Mouse (Mus musculus): ENCODE data around the gene Fgfr1op. TPM values are rescaled to one million over a fixed set of nuclear protein-coding genes. Genes with fewer than 3 reads are reported as not detected.

The Fgfr1op gene
- polyA plus RNA-seq, 1 experiment from 2014 or later, result 27.5 TPM

GRCm38 (mm10) chr17:8210675-8211074, 45.4 kb downstream of the Fgfr1op start:
- no peaks in the 10 kb centered on the region for H3K4me1 ChIP-seq (replicated peaks)
- no peak overlapping the region for H3K27ac ChIP-seq
- WGBS, result 91% methylated on average over 10 of the region's 10 CpGs
- ATAC-seq, result no peak
- no peaks in the 10 kb centered on the region for H3K9me3 ChIP-seq
- H3K9ac ChIP-seq (replicated peaks), result no peak overlapping the region
- no peaks in the 10 kb centered on the region for H3K36me3 ChIP-seq
- H3K4me2 ChIP-seq (replicated peaks), result no peak overlapping the region
- H3K27me3 ChIP-seq, result no peaks in the 10 kb centered on the region
- no peak overlapping the region for H3K4me3 ChIP-seq (replicated peaks)

- H3K4me1 ChIP-seq (replicated peaks), result no peaks in the 10 kb centered on the region
Observed at GRCm38 (mm10) chr17:8211399-8211798, 46.1 kb downstream of the Fgfr1op start.

GRCm38 (mm10) chr17:8214369-8214768, 49.1 kb downstream of the Fgfr1op start:
- WGBS, result 96% methylated on average over 1 of the region's 1 CpGs
- no peaks in the 10 kb centered on the region for H3K9me3 ChIP-seq
- H3K4me1 ChIP-seq (replicated peaks), result no peaks in the 10 kb centered on the region
- ATAC-seq, result no peak
- H3K27ac ChIP-seq, result no peak overlapping the region
- no peak overlapping the region for H3K9ac ChIP-seq (replicated peaks)
- no peaks in the 10 kb centered on the region for H3K36me3 ChIP-seq
- H3K4me3 ChIP-seq (replicated peaks), result no peak overlapping the region
- no peaks in the 10 kb centered on the region for H3K27me3 ChIP-seq
- H3K4me2 ChIP-seq (replicated peaks), result no peak overlapping the region

More at GRCm38 (mm10) chr17:8211399-8211798, 46.1 kb downstream of the Fgfr1op start:
- WGBS, result 92% methylated on average over 6 of the region's 6 CpGs
- Histone ChIP-seq H3K4me2 (replicated peaks) (no peak overlapping the region), H3K9ac (replicated peaks) (no peak overlapping the region), H3K4me3 (replicated peaks) (no peak overlapping the region), H3K27me3 (no peaks in the 10 kb centered on the region), H3K9me3 (no peaks in the 10 kb centered on the region), H3K27ac (no peak overlapping the region), H3K36me3 (no peaks in the 10 kb centered on the region)
- no peak for ATAC-seq

- Histone ChIP-seq H3K27me3 (no peaks in the 10 kb centered on the region), H3K36me3 (no peaks in the 10 kb centered on the region), H3K4me1 (replicated peaks) (no peaks in the 10 kb centered on the region), H3K9ac (replicated peaks) (no peak overlapping the region), H3K27ac (no peak overlapping the region), H3K9me3 (no peaks in the 10 kb centered on the region), H3K4me2 (replicated peaks) (no peak overlapping the region), H3K4me3 (replicated peaks) (no peak overlapping the region)
- no peak for ATAC-seq
- 94% methylated on average over 12 of the region's 12 CpGs for WGBS
Observed at GRCm38 (mm10) chr17:8215016-8215745, 49.9 kb downstream of the Fgfr1op start.

DNA sequence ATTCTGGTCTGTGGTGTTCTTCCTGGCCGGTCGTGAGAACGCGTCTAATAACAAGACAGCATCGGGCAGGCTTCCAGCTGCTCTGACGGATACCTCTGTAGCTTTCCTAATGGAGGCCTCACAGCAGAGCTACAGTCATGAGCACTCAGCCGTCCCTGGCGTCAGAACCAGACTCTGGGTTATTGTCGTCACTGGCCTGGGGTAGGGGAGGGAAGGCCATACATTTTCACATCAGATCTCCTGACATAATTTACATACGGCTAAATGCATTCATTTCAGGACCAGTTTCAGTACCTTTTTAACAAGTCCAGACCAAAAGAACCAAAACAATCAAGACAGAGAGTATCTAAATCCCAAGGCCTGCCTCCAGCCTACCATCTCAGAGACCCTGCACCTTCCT, 57.9 kb downstream of the Fgfr1op start:
- Histone ChIP-seq H3K27me3 (no peaks in the 10 kb centered on the region), H3K9ac (replicated peaks) (no peak overlapping the region), H3K27ac (no peak overlapping the region), H3K4me1 (replicated peaks) (no peaks in the 10 kb centered on the region), H3K4me3 (replicated peaks) (no peak overlapping the region), H3K4me2 (replicated peaks) (no peak overlapping the region), H3K36me3 (no peaks in the 10 kb centered on the region), H3K9me3 (no peaks in the 10 kb centered on the region)
- ATAC-seq, result no peak
- 89% methylated on average over 10 of the region's 10 CpGs for WGBS

DNA sequence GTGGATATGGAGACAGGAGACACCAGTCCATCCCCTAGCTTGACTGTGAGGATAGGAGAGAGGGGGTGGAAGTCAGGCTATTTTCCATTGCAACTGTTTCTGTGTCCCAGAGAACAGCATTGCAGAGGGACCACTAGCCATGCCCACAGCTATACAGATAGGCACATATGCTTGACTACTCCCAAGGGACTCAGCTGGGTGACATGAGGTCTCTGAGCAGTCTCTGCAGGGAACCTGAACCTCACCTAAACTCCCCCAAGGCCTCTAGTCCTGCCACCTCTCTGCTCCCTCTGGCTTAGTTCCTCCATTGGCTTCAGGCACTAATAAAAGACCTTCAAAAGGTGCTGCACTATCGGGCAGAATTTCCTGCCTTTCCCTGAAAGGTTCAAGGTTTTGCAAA, 58.8 kb downstream of the Fgfr1op start:
- no peak overlapping the region for H3K4me2 ChIP-seq (replicated peaks)
- no peak overlapping the region for H3K27ac ChIP-seq
- H3K9me3 ChIP-seq, result no peaks in the 10 kb centered on the region
- no peak overlapping the region for H3K4me3 ChIP-seq (replicated peaks)
- H3K27me3 ChIP-seq, result no peaks in the 10 kb centered on the region
- no peaks in the 10 kb centered on the region for H3K36me3 ChIP-seq
- no peak overlapping the region for H3K9ac ChIP-seq (replicated peaks)
- H3K4me1 ChIP-seq (replicated peaks), result no peaks in the 10 kb centered on the region
- WGBS, result 85% methylated on average over 1 of the region's 1 CpGs
- ATAC-seq, result no peak

DNA sequence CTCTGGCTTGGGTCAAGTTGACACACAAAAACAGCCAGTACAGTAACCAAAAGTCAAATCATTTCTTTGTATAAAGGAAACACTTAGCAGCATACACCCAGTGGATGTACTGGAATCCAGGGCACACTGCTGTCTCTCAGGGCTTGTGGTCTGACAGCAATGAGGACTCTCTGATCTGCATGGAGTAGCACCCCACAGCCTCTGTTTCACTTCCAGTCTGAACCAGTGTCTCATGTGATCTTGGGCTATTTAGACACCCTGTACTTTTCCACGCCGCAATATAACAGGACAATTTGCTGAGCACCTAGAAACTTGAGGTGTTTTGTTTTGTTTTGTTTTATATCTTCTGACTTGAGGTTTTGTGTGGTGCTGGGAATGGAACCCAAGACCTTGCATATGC, 59.9 kb downstream of the Fgfr1op start:
- H3K9ac ChIP-seq (replicated peaks), result no peak overlapping the region
- 92% methylated on average over 2 of the region's 2 CpGs for WGBS

GRCm38 (mm10) chr17:8225746-8226145, 60.4 kb downstream of the Fgfr1op start:
- WGBS, result 82% methylated on average over 4 of the region's 4 CpGs
- H3K4me2 ChIP-seq (replicated peaks), result no peak overlapping the region
- ATAC-seq, result no peak
- H3K36me3 ChIP-seq, result no peaks in the 10 kb centered on the region
- no peaks in the 10 kb centered on the region for H3K27me3 ChIP-seq
- no peaks in the 10 kb centered on the region for H3K4me1 ChIP-seq (replicated peaks)
- no peak overlapping the region for H3K9ac ChIP-seq (replicated peaks)
- no peaks in the 10 kb centered on the region for H3K9me3 ChIP-seq
- H3K27ac ChIP-seq, result no peak overlapping the region
- H3K4me3 ChIP-seq (replicated peaks), result no peak overlapping the region

More for the DNA sequence above, 59.9 kb downstream of the Fgfr1op start:
- Histone ChIP-seq H3K36me3 (no peaks in the 10 kb centered on the region), H3K27ac (no peak overlapping the region), H3K4me1 (replicated peaks) (no peaks in the 10 kb centered on the region), H3K9me3 (no peaks in the 10 kb centered on the region), H3K27me3 (no peaks in the 10 kb centered on the region), H3K4me2 (replicated peaks) (no peak overlapping the region), H3K4me3 (replicated peaks) (no peak overlapping the region)
- no peak for ATAC-seq

GRCm38 (mm10) chr17:8228622-8229021, 63.3 kb downstream of the Fgfr1op start:
- 41% methylated on average over 9 of the region's 9 CpGs for WGBS
- Histone ChIP-seq H3K36me3 (no peaks in the 10 kb centered on the region), H3K27me3 (no peaks in the 10 kb centered on the region), H3K27ac (no peak overlapping the region), H3K4me3 (replicated peaks) (no peak overlapping the region), H3K4me2 (replicated peaks) (no peak overlapping the region), H3K4me1 (replicated peaks) (no peaks in the 10 kb centered on the region), H3K9me3 (no peaks in the 10 kb centered on the region), H3K9ac (replicated peaks) (no peak overlapping the region)
- no peak for ATAC-seq

DNA sequence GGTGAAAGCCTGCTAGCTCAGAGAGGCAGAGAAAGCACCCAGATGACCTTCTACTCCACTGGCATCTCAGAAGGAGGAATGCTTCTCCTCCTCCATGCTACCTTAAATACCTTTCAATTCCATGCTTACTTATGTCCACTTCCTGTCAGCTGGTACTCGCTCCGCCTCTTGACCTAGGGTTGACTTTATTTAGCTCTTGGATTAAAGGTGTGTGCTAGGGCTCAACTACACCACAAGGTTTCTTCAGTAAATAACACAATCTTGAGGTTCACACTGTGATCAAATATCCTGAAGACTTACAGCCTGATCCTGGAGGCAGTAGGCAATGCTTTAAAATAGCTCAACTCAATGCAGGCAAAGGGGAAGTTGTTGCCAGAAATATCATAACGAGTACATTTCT, 64.3 kb downstream of the Fgfr1op start:
- H3K4me2 ChIP-seq (replicated peaks), result no peak overlapping the region
- no peaks in the 10 kb centered on the region for H3K27me3 ChIP-seq
- no peak overlapping the region for H3K27ac ChIP-seq
- H3K9me3 ChIP-seq, result no peaks in the 10 kb centered on the region
- no peak for ATAC-seq
- H3K9ac ChIP-seq (replicated peaks), result no peak overlapping the region
- no peak overlapping the region for H3K4me3 ChIP-seq (replicated peaks)
- no peaks in the 10 kb centered on the region for H3K4me1 ChIP-seq (replicated peaks)
- WGBS, result 93% methylated on average over 3 of the region's 3 CpGs
- H3K36me3 ChIP-seq, result no peaks in the 10 kb centered on the region

- Histone ChIP-seq H3K9ac (replicated peaks) (no peak overlapping the region), H3K36me3 (no peaks in the 10 kb centered on the region), H3K27me3 (no peaks in the 10 kb centered on the region), H3K4me1 (replicated peaks) (no peaks in the 10 kb centered on the region), H3K27ac (no peak overlapping the region), H3K9me3 (no peaks in the 10 kb centered on the region), H3K4me2 (replicated peaks) (no peak overlapping the region), H3K4me3 (replicated peaks) (no peak overlapping the region)
- ATAC-seq, result no peak
- WGBS, result 78% methylated on average over 5 of the region's 5 CpGs
Observed at GRCm38 (mm10) chr17:8232089-8232488, 66.8 kb downstream of the Fgfr1op start.

GRCm38 (mm10) chr17:8233618-8234214, 68.4 kb downstream of the Fgfr1op start:
- H3K9me3 ChIP-seq, result no peaks in the 10 kb centered on the region
- no peak overlapping the region for H3K27ac ChIP-seq
- H3K4me1 ChIP-seq (replicated peaks), result no peaks in the 10 kb centered on the region
- no peaks in the 10 kb centered on the region for H3K36me3 ChIP-seq
- H3K4me3 ChIP-seq (replicated peaks), result no peak overlapping the region
- H3K4me2 ChIP-seq (replicated peaks), result no peak overlapping the region
- ATAC-seq, result no peak
- H3K27me3 ChIP-seq, result no peaks in the 10 kb centered on the region
- 84% methylated on average over 15 of the region's 15 CpGs for WGBS
- no peak overlapping the region for H3K9ac ChIP-seq (replicated peaks)

GRCm38 (mm10) chr17:8234537-8234936, 69.2 kb downstream of the Fgfr1op start:
- Histone ChIP-seq H3K9me3 (no peaks in the 10 kb centered on the region), H3K4me3 (replicated peaks) (no peak overlapping the region), H3K4me2 (replicated peaks) (no peak overlapping the region), H3K9ac (replicated peaks) (no peak overlapping the region), H3K27ac (no peak overlapping the region), H3K4me1 (replicated peaks) (no peaks in the 10 kb centered on the region), H3K36me3 (no peaks in the 10 kb centered on the region), H3K27me3 (no peaks in the 10 kb centered on the region)
- ATAC-seq, result no peak
- 85% methylated on average over 4 of the region's 4 CpGs for WGBS
